Mouse (Mus musculus): ENCODE data around the gene Slco6c1.

Gene Slco6c1

DNA sequence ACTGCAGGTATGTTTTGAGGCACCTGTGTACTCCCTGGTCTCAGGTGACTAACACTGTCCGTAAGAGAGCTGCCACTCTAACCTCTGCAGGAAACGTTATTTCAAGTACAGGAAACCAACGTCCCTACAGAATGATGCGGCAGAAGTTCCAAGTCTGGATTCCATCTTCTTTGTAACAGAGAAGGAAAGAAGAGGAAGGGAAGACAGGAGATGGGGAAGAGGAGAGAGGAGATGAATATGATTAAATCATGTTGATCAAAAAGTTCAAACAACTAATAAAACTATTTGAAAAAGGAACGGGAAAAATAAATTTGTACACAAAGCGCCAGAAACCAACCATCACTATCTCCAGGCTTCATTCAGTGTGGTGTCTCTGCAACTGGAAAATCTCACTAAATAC is at the start of gene Slco6c1:
Gene Slco6c1 (minus strand): TSS at position 101 of the 400 bp plus-strand sequence.
- DNase-seq (ENCODE audit: extremely low spot score, low spot score) = no peak

DNA sequence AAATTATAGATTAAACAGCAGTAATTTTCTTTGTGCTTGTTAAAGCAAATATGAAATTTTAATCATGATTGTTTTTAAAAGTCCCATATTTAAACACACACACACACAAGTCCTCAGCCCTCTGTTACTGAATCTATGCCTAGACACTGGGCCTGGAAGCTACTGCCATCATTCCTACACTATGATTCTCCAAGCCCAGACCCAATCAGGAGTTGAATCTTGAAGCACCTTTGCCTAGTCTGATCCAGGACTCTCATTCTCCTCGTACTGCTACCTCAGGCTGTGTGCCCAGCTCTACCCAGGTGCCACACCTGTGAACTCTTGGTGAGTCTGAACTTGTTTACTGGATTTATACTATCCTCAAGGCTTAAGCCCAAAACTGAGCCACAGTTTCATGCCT is 89.1 kb downstream of the Slco6c1 start:
- DNase-seq (ENCODE audit: extremely low spot score, low spot score) = no peak

DNA sequence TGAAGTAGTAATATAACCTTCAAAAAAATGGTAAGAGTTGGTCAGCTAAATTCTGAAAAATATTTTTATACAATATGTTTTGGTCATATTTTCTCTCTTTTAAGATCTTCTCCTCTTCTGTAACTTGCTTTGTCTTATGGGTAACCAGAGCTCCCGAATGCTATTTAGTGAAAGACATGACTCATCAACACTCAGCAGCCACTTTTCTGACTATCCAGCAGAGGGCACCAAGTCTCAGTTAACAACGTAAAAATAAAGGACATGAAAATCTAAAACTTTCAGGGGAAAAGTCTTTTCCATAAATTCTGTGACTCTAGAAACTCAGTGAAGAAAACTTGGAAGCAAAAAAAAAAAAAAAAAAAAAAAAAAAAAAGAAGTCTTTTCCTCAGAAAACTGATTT is 89.6 kb downstream of the Slco6c1 start:
- DNase-seq (ENCODE audit: extremely low spot score, low spot score) = no peak

DNA sequence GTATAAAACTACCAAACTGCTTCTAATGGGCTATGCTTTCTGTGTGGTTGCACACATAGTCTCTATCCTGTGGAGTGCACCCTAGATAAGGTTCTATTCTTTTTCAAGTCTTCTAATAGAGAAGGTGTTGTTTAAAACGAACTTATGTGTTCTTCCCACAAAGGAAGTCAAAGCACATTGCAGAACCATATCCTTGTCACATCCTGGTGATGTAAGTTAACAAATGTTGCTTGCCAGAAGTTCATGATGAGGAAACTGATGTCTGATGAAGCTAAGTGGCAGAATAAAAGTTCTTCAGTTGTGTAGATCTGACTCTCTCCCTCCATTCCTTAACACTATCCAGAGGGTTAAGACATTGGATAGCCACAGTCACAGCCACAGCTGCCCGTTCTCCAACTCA is 90.1 kb downstream of the Slco6c1 start:
- no peak for DNase-seq (ENCODE audit: extremely low spot score, low spot score)

DNA sequence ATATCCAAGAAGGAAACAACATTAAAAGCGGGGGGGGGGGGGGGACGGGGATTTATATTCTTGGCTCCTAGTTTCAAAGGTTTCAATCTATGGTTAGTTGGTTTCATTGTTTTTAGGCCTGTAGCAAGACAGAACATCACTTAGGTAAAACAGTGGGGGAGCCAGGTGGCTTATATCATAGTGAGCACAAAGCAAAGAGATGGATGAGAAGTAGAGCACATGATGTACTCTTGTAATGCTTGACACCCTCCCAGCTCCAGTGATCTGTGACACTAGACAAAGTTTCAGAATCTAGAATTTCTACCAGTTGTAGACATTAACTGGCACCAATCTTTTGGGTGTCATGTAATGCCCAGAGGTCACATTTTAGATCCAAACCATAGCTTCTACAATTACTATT is 106.7 kb downstream of the Slco6c1 start:
- no peak for DNase-seq (ENCODE audit: extremely low spot score, low spot score)

DNA sequence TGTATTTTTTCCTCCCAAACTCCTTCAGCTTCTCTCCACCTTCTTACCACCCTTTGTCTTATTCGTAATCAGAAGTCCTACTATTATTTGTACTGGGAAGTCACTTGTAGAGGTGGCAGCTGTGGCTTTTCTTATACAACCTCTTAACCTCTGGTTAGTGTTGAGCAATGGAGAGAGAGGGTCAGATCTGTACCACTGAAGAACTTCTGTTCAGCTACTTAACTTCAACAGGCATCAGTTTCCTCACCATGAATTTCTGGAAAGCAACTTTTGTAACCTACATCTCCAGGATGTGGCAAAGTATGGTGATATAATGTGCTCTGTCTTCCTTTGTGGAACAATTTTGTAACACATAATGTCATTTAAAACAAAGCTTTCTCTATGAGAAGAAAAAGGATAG is 108.7 kb downstream of the Slco6c1 start:
- DNase-seq (ENCODE audit: extremely low spot score, low spot score) = no peak

DNA sequence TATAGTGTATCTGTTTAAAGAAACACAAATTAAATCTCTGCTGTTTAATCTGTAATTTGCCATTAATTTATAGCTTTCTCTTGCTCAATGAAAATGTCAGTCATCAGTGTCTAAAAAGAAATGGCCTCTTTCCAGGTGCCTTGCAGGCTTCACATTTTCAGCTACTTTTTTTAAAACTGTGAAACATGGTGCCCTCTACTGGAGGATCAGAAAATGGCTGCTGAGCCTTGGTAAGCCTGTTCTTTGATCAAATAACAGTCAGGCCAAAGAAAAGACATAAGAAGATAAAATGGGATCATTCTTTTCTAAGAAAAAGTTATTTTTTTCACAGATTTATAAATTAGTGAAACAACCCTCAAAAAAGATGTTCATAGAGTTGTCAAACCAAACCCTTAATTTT is 109.1 kb downstream of the Slco6c1 start:
- peak; percentile 26 for DNase-seq (ENCODE audit: extremely low spot score, low spot score)

Measured in neural tube, embryonic 10.5 days (tissue).